Mouse (Mus musculus): ENCODE results near the gene Hhipl1.
A peak's percentile ranks its signal among the peaks of the same experiment; 100 is the strongest.

DNA sequence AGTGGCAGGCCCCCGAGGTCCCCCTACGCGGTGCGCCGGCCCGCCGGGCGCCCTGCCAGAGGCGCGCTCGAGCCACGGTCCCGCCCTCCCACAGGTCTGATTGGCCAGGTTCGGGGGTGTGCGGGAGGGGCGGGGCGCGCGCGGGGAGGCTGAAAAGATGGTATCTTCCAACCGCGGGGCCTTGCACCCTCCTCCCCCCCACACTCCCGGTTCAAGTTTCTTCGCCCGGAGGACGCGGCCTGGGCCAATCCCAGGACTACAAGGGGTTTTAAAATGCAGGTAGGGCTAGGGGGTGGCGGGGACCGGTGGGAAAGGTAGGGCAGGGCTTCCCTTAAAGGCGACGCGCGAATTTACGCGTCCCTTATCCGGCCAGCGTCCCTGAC is 30.6 kb upstream of the Hhipl1 start:
- TF ChIP-seq POLR2A (IDR thresholded peaks at IDR 0.05; ENCODE audit: control insufficient read depth, extremely low read depth, insufficient read depth, low read length, poor library complexity) (0 out of 2 replicates have a peak, but pooled peaks have one; percentile 27), CTCF (IDR thresholded peaks at IDR 0.05; ENCODE audit: borderline replicate concordance, control insufficient read depth, extremely low read depth, insufficient read depth, low read length, poor library complexity) (peak; percentile 27; the same call in 1 of the 2 replicates)

Measured in thymus, adult 2 months (tissue).